In the genomic region with DNA sequence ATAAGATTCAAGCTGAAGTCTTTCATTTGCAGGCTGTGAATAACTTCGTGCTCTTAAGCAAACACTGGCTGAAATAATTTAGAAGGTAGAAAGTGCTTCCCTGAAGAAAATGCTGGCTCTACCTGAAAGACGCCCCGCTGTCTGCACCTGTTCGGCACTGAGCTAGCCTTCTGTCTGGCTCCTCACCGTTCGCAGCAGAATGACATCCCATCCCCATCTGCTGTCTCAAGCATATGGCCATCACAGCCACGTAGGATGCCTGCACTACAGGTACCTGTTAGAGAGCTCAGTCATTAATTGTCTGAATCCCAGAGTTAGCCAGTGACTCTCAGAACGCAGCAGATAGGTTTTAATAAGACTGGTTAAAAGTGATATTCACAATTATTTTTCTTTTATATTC, we compare ENCODE assay signal across 23 mouse cellular contexts.
DNase-seq lines count a peak whose midpoint lies in the region; ATAC-seq lines count a peak whose summit lies in the region.
"Had no signal": no experiment of that assay in that cellular context is flagged by ENCODE, and none has a peak within 500 bp of the region (broad histone marks: within the 10 kb centered on the region; RNA-seq: fewer than 3 reads in every experiment).

No protein-coding gene starts in this region.

- H3K27me3 ChIP-seq in hindbrain, embryonic 16.5 days (replicated peaks; ENCODE audit: control insufficient read depth, insufficient read depth, low read length): no peaks in the 10 kb centered on the region
- H3K27me3 ChIP-seq in hindbrain, embryonic 11.5 days (ENCODE audit: control insufficient read depth, insufficient read depth, low read length): no peaks in the 10 kb centered on the region
- H3K27me3 ChIP-seq: embryonic facial prominence, embryonic 12.5 days; forebrain, embryonic 15.5 days; heart, embryonic 12.5 days; limb, embryonic 13.5 days; lung, embryonic 15.5 days had no signal

- no peaks in the 10 kb centered on the region for H3K36me3 ChIP-seq in hindbrain, embryonic 16.5 days (ENCODE audit: control insufficient read depth, insufficient read depth, low read length)
- H3K36me3 ChIP-seq in hindbrain, embryonic 11.5 days (ENCODE audit: control insufficient read depth, insufficient read depth, low read length): no peaks in the 10 kb centered on the region
- H3K36me3 ChIP-seq: embryonic facial prominence, embryonic 12.5 days; forebrain, embryonic 15.5 days; heart, embryonic 12.5 days; limb, embryonic 13.5 days; lung, embryonic 15.5 days; midbrain, embryonic 10.5 days had no signal

- H3K9ac ChIP-seq in hindbrain, embryonic 16.5 days (ENCODE audit: low read depth, low read length): no peak overlapping the region
- H3K9ac ChIP-seq in hindbrain, embryonic 11.5 days (ENCODE audit: low read depth, low read length): no peak overlapping the region
- H3K9ac ChIP-seq: embryonic facial prominence, embryonic 12.5 days; forebrain, embryonic 15.5 days; heart, embryonic 12.5 days; limb, embryonic 13.5 days; lung, embryonic 15.5 days had no signal

- WGBS in hindbrain, embryonic 16.5 days: 75% methylated on average over 8 of the region's 8 CpGs
- 85% methylated on average over 8 of the region's 8 CpGs for WGBS in hindbrain, embryonic 11.5 days

- H3K4me1 ChIP-seq in hindbrain, embryonic 16.5 days (ENCODE audit: control insufficient read depth, insufficient read depth, low read depth, low read length): no peaks in the 10 kb centered on the region
- H3K4me1 ChIP-seq in hindbrain, embryonic 11.5 days (replicated peaks; ENCODE audit: control insufficient read depth, insufficient read depth, low read length): no peaks in the 10 kb centered on the region
- H3K4me1 ChIP-seq: embryonic facial prominence, embryonic 12.5 days; forebrain, embryonic 15.5 days; heart, embryonic 12.5 days; limb, embryonic 13.5 days; lung, embryonic 15.5 days; midbrain, embryonic 10.5 days had no signal

- H3K4me3 ChIP-seq in hindbrain, embryonic 16.5 days (ENCODE audit: low read length): no peak overlapping the region
- H3K4me3 ChIP-seq in hindbrain, embryonic 11.5 days (ENCODE audit: low read depth, low read length): no peak overlapping the region
- H3K4me3 ChIP-seq: embryonic facial prominence, embryonic 12.5 days; forebrain, embryonic 15.5 days; heart, adult 2 months; heart, embryonic 12.5 days; limb, embryonic 13.5 days; lung, embryonic 15.5 days; midbrain, embryonic 10.5 days had no signal

- ATAC-seq in hindbrain, embryonic 16.5 days: peak; percentile 52; the same call in 1 of the 2 replicates
- ATAC-seq in hindbrain, embryonic 11.5 days (ENCODE audit: low FRiP score): no peak
- ATAC-seq: CD4-positive, CD25-positive, alpha-beta regulatory T cell, adult 4 months; forebrain, embryonic 15.5 days; intestine, embryonic 16.5 days; midbrain, embryonic 16.5 days had no signal

- no peak overlapping the region for H3K27ac ChIP-seq in hindbrain, embryonic 16.5 days (ENCODE audit: low read depth, low read length)
- H3K27ac ChIP-seq in hindbrain, embryonic 11.5 days (ENCODE audit: low read depth, low read length): no peak overlapping the region
- H3K27ac ChIP-seq: embryonic facial prominence, embryonic 12.5 days; forebrain, embryonic 15.5 days; heart, adult 2 months; kidney, postnatal 0 days; limb, embryonic 13.5 days; lung, embryonic 15.5 days; midbrain, embryonic 10.5 days had no signal

- no peak overlapping the region for H3K4me2 ChIP-seq in hindbrain, embryonic 16.5 days (ENCODE audit: low read length)
- H3K4me2 ChIP-seq in hindbrain, embryonic 11.5 days (replicated peaks; ENCODE audit: low read depth, low read length): no peak overlapping the region
- H3K4me2 ChIP-seq: embryonic facial prominence, embryonic 12.5 days; forebrain, embryonic 15.5 days; heart, embryonic 12.5 days; limb, embryonic 13.5 days; liver, embryonic 11.5 days; lung, embryonic 15.5 days had no signal

- no peaks in the 10 kb centered on the region for H3K9me3 ChIP-seq in hindbrain, embryonic 16.5 days (ENCODE audit: control insufficient read depth, low read length)
- no peaks in the 10 kb centered on the region for H3K9me3 ChIP-seq in hindbrain, embryonic 11.5 days (ENCODE audit: control insufficient read depth, low read length)
- H3K9me3 ChIP-seq: embryonic facial prominence, embryonic 12.5 days; forebrain, embryonic 15.5 days; heart, embryonic 12.5 days; limb, embryonic 13.5 days; lung, embryonic 15.5 days; midbrain, embryonic 10.5 days had no signal

- no peak for DNase-seq in hindbrain, embryonic 11.5 days (ENCODE audit: low spot score)
- DNase-seq in cerebellum, adult 11 months: peak; percentile 97
- DNase-seq in cerebellum, adult 8-10 months: peak; percentile 97
- peak; percentile 97 to 98 for DNase-seq in cerebellum, postnatal 25 days
- no peak for DNase-seq in kidney, postnatal 14 days
- DNase-seq in urinary bladder, adult 2 months (ENCODE audit: low spot score): no peak
- DNase-seq: adrenal gland, postnatal 36 days; embryo, embryonic 11 days; heart, adult 2 months; kidney, adult 8-10 months; thymus, postnatal 4 days had no signal

Comparison
In these comparisons a context has a peak if more than half of its experiments do, and no peak if none do; other contexts are left out.
1. DNase-seq: peak in cerebellum, adult 11 months (single experiment), cerebellum, adult 8-10 months (single experiment) and cerebellum, postnatal 25 days (2 of 2); none in hindbrain, embryonic 11.5 days (single experiment), kidney, postnatal 14 days (single experiment) and urinary bladder, adult 2 months (single experiment).